Mouse (Mus musculus) liver, adult 2 months (tissue): ENCODE data around the gene Sun5.

ENCODE experiments used
- CTCF ChIP-seq: fragments of 200-500 bp; IDR thresholded peaks from 2 replicates; pipeline ENCODE4 v1.5.1; 2011; ENCODE audit warnings: low read depth, low read length, control low read depth
- POLR2A ChIP-seq: fragments of 200-500 bp; IDR thresholded peaks from 2 replicates; pipeline ENCODE4 v1.6.1; 2011; ENCODE audit warnings: low read length, control low read depth; ENCODE audit not compliant: insufficient read depth; ENCODE audit errors: extremely low read depth

DNA sequence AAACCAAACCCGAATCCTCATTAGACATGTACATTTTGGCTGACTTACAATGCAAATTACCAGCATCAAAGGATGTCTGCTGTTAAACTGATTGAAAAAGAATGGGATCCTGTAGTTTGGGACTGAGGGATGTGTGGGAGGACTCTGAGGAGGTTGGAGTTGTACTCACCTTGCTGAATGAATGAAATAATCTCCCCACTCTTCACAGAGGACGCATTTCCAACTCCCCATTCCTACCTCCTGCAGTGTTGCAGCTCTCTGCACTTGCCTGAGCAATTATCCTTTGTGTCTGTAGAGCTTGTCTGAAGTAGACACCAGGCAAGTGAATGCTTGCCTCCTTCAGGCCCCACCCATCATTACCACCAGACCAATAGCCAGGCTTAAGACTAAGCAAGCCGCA lies 22.5 kb downstream of the Sun5 start:
- TF ChIP-seq POLR2A (no peak), CTCF (no peak)
